Mouse (Mus musculus) midbrain, embryonic 15.5 days (tissue): Measurements from ENCODE around the gene Hsd17b7. TPM values are rescaled to one million over a fixed set of nuclear protein-coding genes. Genes with fewer than 3 reads are reported as not detected.

ENCODE experiments used
- ATAC-seq: fragments of 200-750 bp; cut with Nextera tagmentation; replicated peaks from 2 replicates; pipeline ENCODE4 v1.8.0; 2017; ENCODE audit warnings: moderate TSS enrichment
- H3K27ac ChIP-seq: fragments of 300-500 bp; sonication (generic); 2 replicates; pipeline ENCODE4 v1.5.1; 2015; ENCODE audit warnings: mild to moderate bottlenecking, inconsistent platforms
- H3K27me3 ChIP-seq: fragments of 300-500 bp; sonication (generic); replicated peaks from 2 replicates; pipeline ENCODE4 v1.6.1; 2015; ENCODE audit warnings: inconsistent platforms
- H3K36me3 ChIP-seq: fragments of 300-500 bp; sonication (generic); replicated peaks from 2 replicates; pipeline ENCODE4 v1.6.1; 2015; ENCODE audit warnings: inconsistent platforms
- H3K4me1 ChIP-seq: fragments of 300-500 bp; sonication (generic); 2 replicates; pipeline ENCODE4 v1.6.1; 2015; ENCODE audit warnings: inconsistent platforms
- H3K4me2 ChIP-seq: fragments of 300-500 bp; sonication (generic); 2 replicates; pipeline ENCODE4 v1.6.1; 2015; ENCODE audit warnings: inconsistent platforms, mild to moderate bottlenecking, moderate library complexity
- H3K4me3 ChIP-seq: fragments of 300-500 bp; sonication (generic); 2 replicates; pipeline ENCODE4 v1.5.1; 2015; ENCODE audit warnings: mild to moderate bottlenecking, inconsistent platforms
- H3K9ac ChIP-seq: fragments of 300-500 bp; sonication (generic); 2 replicates; pipeline ENCODE4 v1.6.1; 2015; ENCODE audit warnings: mild to moderate bottlenecking, inconsistent platforms
- H3K9me3 ChIP-seq: fragments of 300-500 bp; sonication (generic); 2 replicates; pipeline ENCODE4 v1.6.1; 2016; ENCODE audit warnings: inconsistent platforms
- WGBS: fragments of 180-500 bp; shearing (Covaris S2); methylation state at CpG from one replicate; pipeline ENCODE4 v1.1.7; 2015; ENCODE audit warnings: mixed read lengths; 5-methylcytosine and 5-hydroxymethylcytosine counted together
- polyA plus RNA-seq: library from polyadenylated mRNA; unstranded; fragments of >200 nt; fragmentation: Nextera tagmentation; extraction: Ambion mirVana; gene quantifications from 2 replicates; pipeline ENCODE4 v1.2.1, GENCODE M21; 2015

Gene Hsd17b7
- polyA plus RNA-seq, 1 experiment from 2014 or later, result 19.5 TPM

DNA sequence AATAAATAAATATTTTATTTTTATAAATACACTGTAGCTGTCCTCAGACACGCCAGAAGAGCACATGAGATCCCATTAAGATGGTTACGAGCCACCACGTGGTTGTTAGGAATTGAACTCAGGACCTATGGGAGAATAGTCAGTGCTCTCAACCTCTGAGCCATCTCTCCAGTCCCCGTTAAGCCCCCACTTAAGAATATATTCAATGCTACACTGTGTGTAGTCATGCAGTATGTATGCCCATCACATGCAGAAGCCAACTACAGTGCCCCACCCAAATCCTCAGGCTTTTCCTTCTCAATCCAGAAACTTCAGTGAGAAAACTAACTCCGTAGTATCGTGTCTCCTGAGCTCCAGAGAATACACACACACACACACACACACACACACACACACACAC, 59.4 kb downstream of the Hsd17b7 start:
- 92% methylated on average over 6 of the region's 6 CpGs for WGBS
- no peak for ATAC-seq
- H3K4me2 ChIP-seq, result no peak overlapping the region
- H3K9ac ChIP-seq, result no peak overlapping the region
- H3K4me1 ChIP-seq, result no peaks in the 10 kb centered on the region
- no peaks in the 10 kb centered on the region for H3K27me3 ChIP-seq
- H3K4me3 ChIP-seq, result no peak overlapping the region
- no peaks in the 10 kb centered on the region for H3K36me3 ChIP-seq
- H3K9me3 ChIP-seq, result no peaks in the 10 kb centered on the region
- H3K27ac ChIP-seq, result no peak overlapping the region

DNA sequence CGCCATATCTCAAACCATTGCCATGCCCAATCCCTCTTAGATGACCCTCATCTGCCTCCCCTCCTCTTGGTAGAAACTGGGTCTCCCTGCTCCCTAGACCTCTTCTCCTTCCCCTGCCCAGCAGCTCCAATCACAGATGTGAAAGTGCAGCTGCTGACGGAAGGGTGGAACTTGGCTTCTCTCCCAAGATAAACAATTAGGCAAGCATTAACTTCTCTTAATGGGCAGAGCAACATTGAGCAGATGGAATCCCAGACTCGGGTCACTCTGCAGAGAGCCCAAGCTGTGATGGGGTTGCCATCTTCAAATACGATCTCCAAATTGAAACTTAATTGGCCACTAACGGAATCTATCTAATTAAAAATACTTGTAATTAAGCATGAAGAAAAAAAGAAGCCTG, 59.9 kb downstream of the Hsd17b7 start:
- no peak overlapping the region for H3K9ac ChIP-seq
- no peak overlapping the region for H3K27ac ChIP-seq
- no peaks in the 10 kb centered on the region for H3K4me1 ChIP-seq
- H3K9me3 ChIP-seq, result no peaks in the 10 kb centered on the region
- ATAC-seq, result no peak
- H3K4me3 ChIP-seq, result no peak overlapping the region
- WGBS, result 78% methylated on average over 5 of the region's 5 CpGs
- H3K27me3 ChIP-seq, result no peaks in the 10 kb centered on the region
- H3K36me3 ChIP-seq, result no peaks in the 10 kb centered on the region
- H3K4me2 ChIP-seq, result no peak overlapping the region

GRCm38 (mm10) chr1:169900771-169901336, 68.2 kb downstream of the Hsd17b7 start:
- no peaks in the 10 kb centered on the region for H3K9me3 ChIP-seq
- H3K4me3 ChIP-seq, result no peak overlapping the region
- H3K36me3 ChIP-seq, result no peaks in the 10 kb centered on the region
- ATAC-seq, result no peak
- WGBS, result 93% methylated on average over 3 of the region's 3 CpGs
- no peak overlapping the region for H3K9ac ChIP-seq
- no peaks in the 10 kb centered on the region for H3K4me1 ChIP-seq
- H3K4me2 ChIP-seq, result no peak overlapping the region
- H3K27me3 ChIP-seq, result no peaks in the 10 kb centered on the region
- no peak overlapping the region for H3K27ac ChIP-seq

Other genes starting within 250 kb of the Hsd17b7 start
- gene Rgs4, start 221.6 kb downstream of the Hsd17b7 start, polyA plus RNA-seq, result 50.1 and 60.4 TPM in 2 replicates
- gene Ccdc190, start 40.6 kb downstream of the Hsd17b7 start, polyA plus RNA-seq, result 3.3 and 4.4 TPM in 2 replicates
- gene Ddr2, start 141.5 kb upstream of the Hsd17b7 start, polyA plus RNA-seq, result 9.4 TPM in 2 replicates
- gene Uap1, start 205.7 kb upstream of the Hsd17b7 start, polyA plus RNA-seq, result 58.2 and 63.2 TPM in 2 replicates
- 9.1 TPM in 2 replicates for gene Uhmk1, start 246.2 kb upstream of the Hsd17b7 start, polyA plus RNA-seq